Mouse (Mus musculus): ENCODE results near the gene Dock2. TPM values are rescaled to one million over a fixed set of nuclear protein-coding genes. Genes with fewer than 3 reads are reported as not detected.

Gene Dock2
- polyA plus RNA-seq, 1 experiment = 35.9 TPM

GRCm38 (mm10) chr11:34778351-34778750 is 5.3 kb downstream of the Dock2 start:
- Histone ChIP-seq H3K4me1 (ENCODE audit: control insufficient read depth, insufficient read depth, insufficient read length) (peaks cover 62% of the 10 kb centered on the region), H3K27ac (ENCODE audit: insufficient read depth, low read length) (0 out of 2 replicates have a peak overlapping the region, but pooled peaks have one; percentile 24), H3K4me3 (ENCODE audit: extremely low read depth, insufficient read depth, insufficient read length) (no peak overlapping the region), H3K27me3 (ENCODE audit: control insufficient read depth, insufficient read depth, low read length) (no peaks in the 10 kb centered on the region), H3K36me3 (ENCODE audit: control insufficient read depth, insufficient read depth, low read length) (peaks cover 1% of the 10 kb centered on the region; the same call in 1 of the 2 replicates)
- TF ChIP-seq POLR2A (IDR thresholded peaks at IDR 0.05; ENCODE audit: low read depth, low read length) (no peak), CTCF (IDR thresholded peaks at IDR 0.05; ENCODE audit: extremely low read depth, insufficient read depth, insufficient read length, insufficient replicate concordance) (no peak)
- DNase-seq (ENCODE audit: low read depth in 1 of 2, low spot score in 2 of 2) = no peak
- 23% methylated on average over 3 of the region's 3 CpGs for WGBS

- 81% methylated on average over 4 of the region's 4 CpGs for WGBS
- Histone ChIP-seq H3K36me3 (ENCODE audit: control insufficient read depth, insufficient read depth, low read length) (peaks cover 1% of the 10 kb centered on the region; the same call in 1 of the 2 replicates), H3K27ac (ENCODE audit: insufficient read depth, low read length) (no peak overlapping the region), H3K4me3 (ENCODE audit: extremely low read depth, insufficient read depth, insufficient read length) (no peak overlapping the region), H3K27me3 (ENCODE audit: control insufficient read depth, insufficient read depth, low read length) (no peaks in the 10 kb centered on the region), H3K4me1 (ENCODE audit: control insufficient read depth, insufficient read depth, insufficient read length) (peaks cover 69% of the 10 kb centered on the region)
- no peak for DNase-seq (ENCODE audit: low read depth in 1 of 2, low spot score in 2 of 2)
- TF ChIP-seq CTCF (IDR thresholded peaks at IDR 0.05; ENCODE audit: extremely low read depth, insufficient read depth, insufficient read length, insufficient replicate concordance) = no peak
- no peak for TF ChIP-seq POLR2A (IDR thresholded peaks at IDR 0.05; ENCODE audit: low read depth, low read length)
These were observed 6.2 kb downstream of the Dock2 start for GRCm38 (mm10) chr11:34777529-34777928.

GRCm38 (mm10) chr11:34776054-34776453 is 7.6 kb downstream of the Dock2 start:
- DNase-seq (ENCODE audit: low read depth in 1 of 2, low spot score in 2 of 2) = no peak
- TF ChIP-seq POLR2A (IDR thresholded peaks at IDR 0.05; ENCODE audit: low read depth, low read length) (no peak), CTCF (IDR thresholded peaks at IDR 0.05; ENCODE audit: extremely low read depth, insufficient read depth, insufficient read length, insufficient replicate concordance) (no peak)
- peak overlapping the region; percentile 90 for H3K27ac ChIP-seq (ENCODE audit: insufficient read depth, low read length)
- no peaks in the 10 kb centered on the region for H3K27me3 ChIP-seq (ENCODE audit: control insufficient read depth, insufficient read depth, low read length)
- peaks cover 66% of the 10 kb centered on the region for H3K4me1 ChIP-seq (ENCODE audit: control insufficient read depth, insufficient read depth, insufficient read length)
- peaks cover 1% of the 10 kb centered on the region; the same call in 1 of the 2 replicates for H3K36me3 ChIP-seq (ENCODE audit: control insufficient read depth, insufficient read depth, low read length)
- no peak overlapping the region for H3K4me3 ChIP-seq (ENCODE audit: extremely low read depth, insufficient read depth, insufficient read length)
- WGBS = 63% methylated on average over 2 of the region's 2 CpGs

- Histone ChIP-seq H3K36me3 (ENCODE audit: control insufficient read depth, insufficient read depth, low read length) (peaks cover 1% of the 10 kb centered on the region; the same call in 1 of the 2 replicates), H3K27me3 (ENCODE audit: control insufficient read depth, insufficient read depth, low read length) (no peaks in the 10 kb centered on the region), H3K4me1 (ENCODE audit: control insufficient read depth, insufficient read depth, insufficient read length) (peaks cover 73% of the 10 kb centered on the region), H3K4me3 (ENCODE audit: extremely low read depth, insufficient read depth, insufficient read length) (no peak overlapping the region), H3K27ac (ENCODE audit: insufficient read depth, low read length) (peak overlapping the region; percentile 39; the same call in 1 of the 2 replicates)
- WGBS = 49% methylated on average over 2 of the region's 2 CpGs
- DNase-seq (ENCODE audit: low read depth in 1 of 2, low spot score in 2 of 2) = no peak
- TF ChIP-seq CTCF (IDR thresholded peaks at IDR 0.05; ENCODE audit: extremely low read depth, insufficient read depth, insufficient read length, insufficient replicate concordance) (0 out of 2 replicates have a peak, but pooled peaks have one; percentile 14), POLR2A (IDR thresholded peaks at IDR 0.05; ENCODE audit: low read depth, low read length) (no peak)
These were observed 9.1 kb downstream of the Dock2 start for GRCm38 (mm10) chr11:34774636-34775035.

- 0 out of 2 replicates have a peak overlapping the region, but pooled peaks have one; percentile 14 for H3K4me3 ChIP-seq (ENCODE audit: extremely low read depth, insufficient read depth, insufficient read length)
- peaks cover 1% of the 10 kb centered on the region; the same call in 1 of the 2 replicates for H3K36me3 ChIP-seq (ENCODE audit: control insufficient read depth, insufficient read depth, low read length)
- H3K4me1 ChIP-seq (ENCODE audit: control insufficient read depth, insufficient read depth, insufficient read length) = peaks cover 74% of the 10 kb centered on the region
- 48% methylated on average over 9 of the region's 9 CpGs for WGBS
- TF ChIP-seq CTCF (IDR thresholded peaks at IDR 0.05; ENCODE audit: extremely low read depth, insufficient read depth, insufficient read length, insufficient replicate concordance) = no peak
- no peak for TF ChIP-seq POLR2A (IDR thresholded peaks at IDR 0.05; ENCODE audit: low read depth, low read length)
- peak in 1 of 2 experiments; percentile 50 for DNase-seq (ENCODE audit: low read depth in 1 of 2, low spot score in 2 of 2)
- no peaks in the 10 kb centered on the region for H3K27me3 ChIP-seq (ENCODE audit: control insufficient read depth, insufficient read depth, low read length)
- H3K27ac ChIP-seq (ENCODE audit: insufficient read depth, low read length) = peak overlapping the region; percentile 98
These were observed 10.3 kb downstream of the Dock2 start for GRCm38 (mm10) chr11:34773304-34773895.

- H3K36me3 ChIP-seq (ENCODE audit: control insufficient read depth, insufficient read depth, low read length) = peaks cover 1% of the 10 kb centered on the region; the same call in 1 of the 2 replicates
- WGBS = 5% methylated on average over 12 of the region's 12 CpGs
- peaks cover 64% of the 10 kb centered on the region for H3K4me1 ChIP-seq (ENCODE audit: control insufficient read depth, insufficient read depth, insufficient read length)
- TF ChIP-seq POLR2A (IDR thresholded peaks at IDR 0.05; ENCODE audit: low read depth, low read length) (no peak; the same call in none of the 2 replicates), CTCF (IDR thresholded peaks at IDR 0.05; ENCODE audit: extremely low read depth, insufficient read depth, insufficient read length, insufficient replicate concordance) (no peak)
- peak overlapping the region; percentile 98 for H3K27ac ChIP-seq (ENCODE audit: insufficient read depth, low read length)
- H3K4me3 ChIP-seq (ENCODE audit: extremely low read depth, insufficient read depth, insufficient read length) = peak overlapping the region; percentile 48
- DNase-seq (ENCODE audit: low read depth in 1 of 2, low spot score in 2 of 2) = peak in 1 of 2 experiments; percentile 58
- no peaks in the 10 kb centered on the region for H3K27me3 ChIP-seq (ENCODE audit: control insufficient read depth, insufficient read depth, low read length)
These were observed 12.3 kb downstream of the Dock2 start for GRCm38 (mm10) chr11:34771221-34771986.

Measured in spleen, adult 2 months (tissue).